Mouse (Mus musculus) hindlimb bud, embryonic 11.5 days (tissue): ENCODE results near the gene Gm20517.

Source experiments
- DNase-seq: peaks from one replicate; pipeline ENCODE4 v3.0.0-alpha.2; 2012; ENCODE audit warnings: low read depth, low spot score; ENCODE audit errors: extremely low spot score

Gene Gm20517

GRCm38 (mm10) chr17:47610849-47611660, at the start of gene Gm20517, which contains the start of the genes Bysl and Med20:
TSS of gene Gm20517 (plus strand) at chr17:47611589.
TSS of gene Bysl (minus strand) at chr17:47611492.
TSS of gene Med20 (plus strand) at chr17:47611582.
- DNase-seq = peak; percentile 86

GRCm38 (mm10) chr17:47562875-47563274, 48.5 kb upstream of the Gm20517 start:
- DNase-seq = no peak

DNA sequence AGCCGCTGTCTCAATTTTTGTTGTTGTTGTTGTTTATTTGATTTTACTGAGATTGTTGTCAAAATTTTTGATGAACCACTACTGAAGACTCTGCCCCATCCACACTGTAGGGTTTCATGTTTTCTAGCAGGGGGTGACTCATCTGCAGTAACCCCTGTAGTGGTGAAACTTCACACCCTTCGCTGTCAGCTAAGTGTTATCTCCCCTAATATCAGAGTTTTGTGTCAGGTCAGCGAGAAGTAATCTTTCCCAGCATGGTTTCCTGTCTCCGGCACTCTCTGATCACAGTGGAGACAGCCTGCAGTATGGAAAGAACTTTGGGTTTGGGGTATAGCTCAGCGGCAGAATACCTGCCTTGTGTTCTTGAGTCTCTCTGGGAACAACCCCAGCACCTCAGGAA, 46.8 kb upstream of the Gm20517 start:
- DNase-seq = no peak

GRCm38 (mm10) chr17:47566133-47566532, 45.3 kb upstream of the Gm20517 start:
- DNase-seq = no peak

- DNase-seq = no peak
These were observed 44.1 kb upstream of the Gm20517 start for GRCm38 (mm10) chr17:47567271-47567670.

- DNase-seq = no peak
These were observed 43.0 kb upstream of the Gm20517 start for GRCm38 (mm10) chr17:47568389-47568788.

- DNase-seq = no peak
These were observed 42.4 kb upstream of the Gm20517 start for GRCm38 (mm10) chr17:47568951-47569527.

- no peak for DNase-seq
These were observed 39.8 kb upstream of the Gm20517 start for GRCm38 (mm10) chr17:47571621-47572020.

DNA sequence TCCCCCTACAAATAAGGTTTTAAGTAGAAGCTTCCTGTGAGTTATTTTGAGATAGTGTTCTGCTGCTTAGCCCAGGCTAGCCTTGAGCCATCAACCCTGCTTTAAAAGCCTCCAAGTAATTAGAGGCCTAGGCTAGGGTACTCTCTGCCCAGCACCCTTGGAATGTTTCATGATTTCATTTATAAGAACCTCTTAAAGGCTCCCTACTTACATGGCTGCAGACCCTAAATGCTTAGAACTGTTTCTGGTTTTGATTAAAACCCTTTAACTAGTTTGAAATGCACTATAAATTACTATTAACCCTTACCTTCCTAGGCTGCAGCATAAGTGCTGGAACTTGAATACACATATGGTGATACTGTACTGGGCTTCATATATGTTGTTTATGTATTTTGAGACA, 39.0 kb upstream of the Gm20517 start:
- peak; percentile 52 for DNase-seq

DNA sequence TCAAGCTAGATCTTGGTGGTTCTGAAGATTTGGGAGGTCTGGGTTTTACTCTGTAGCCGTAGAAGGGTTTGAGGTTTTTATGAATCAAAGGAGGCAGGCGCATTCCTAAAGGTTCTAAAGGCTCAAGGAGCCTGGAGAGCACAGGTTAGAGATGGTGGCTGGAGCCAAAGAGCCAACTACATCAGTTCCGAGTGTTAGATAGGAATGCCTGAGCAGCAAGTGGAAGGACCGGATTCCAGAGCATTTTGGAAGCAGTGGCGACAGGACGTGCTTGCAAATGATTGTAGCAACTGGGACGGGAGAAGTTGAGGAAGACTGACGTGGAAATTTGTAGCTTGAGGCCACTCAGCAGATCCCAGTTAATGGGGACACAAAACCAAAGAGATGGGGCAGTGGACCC, 37.4 kb upstream of the Gm20517 start:
- DNase-seq = no peak

- no peak for DNase-seq
These were observed 36.6 kb upstream of the Gm20517 start for GRCm38 (mm10) chr17:47574830-47575229.

DNA sequence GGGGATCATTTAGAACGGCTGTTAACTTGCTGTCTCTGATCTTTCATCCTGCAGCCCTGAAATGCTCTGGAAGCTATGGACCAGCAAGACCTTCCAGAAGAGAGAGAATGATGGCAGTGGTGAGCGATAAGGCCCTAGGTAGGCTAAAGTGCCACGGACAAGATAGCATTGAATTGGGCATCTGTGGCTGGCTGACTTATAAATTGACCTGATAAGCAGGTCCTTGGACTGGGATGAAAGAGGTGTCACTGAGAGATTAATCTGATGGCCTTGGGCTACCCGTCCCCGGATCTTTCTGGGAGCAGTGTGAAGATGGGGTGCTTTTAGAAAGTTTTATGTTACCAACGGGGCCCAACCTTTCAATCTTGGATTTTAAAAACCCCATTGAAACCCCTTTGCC, 32.7 kb upstream of the Gm20517 start:
- no peak for DNase-seq

DNA sequence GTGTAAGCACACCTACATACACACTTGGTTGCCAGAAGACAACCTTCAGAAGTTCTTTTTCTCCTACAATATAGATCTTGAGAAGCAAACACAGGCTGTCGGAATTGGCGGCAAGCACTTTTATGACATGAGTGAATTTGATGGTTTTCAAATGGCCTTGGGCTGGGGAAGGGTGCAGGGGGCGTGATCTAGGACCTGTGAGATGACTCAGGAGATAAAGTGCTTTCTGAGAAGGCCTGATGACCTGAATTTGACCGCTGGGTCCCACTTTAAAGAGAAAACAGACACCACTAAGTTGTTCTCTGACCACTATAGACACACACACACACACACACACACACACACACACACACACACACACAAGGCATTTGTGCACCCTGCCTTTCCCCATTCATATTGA, 30.4 kb upstream of the Gm20517 start:
- no peak for DNase-seq

DNA sequence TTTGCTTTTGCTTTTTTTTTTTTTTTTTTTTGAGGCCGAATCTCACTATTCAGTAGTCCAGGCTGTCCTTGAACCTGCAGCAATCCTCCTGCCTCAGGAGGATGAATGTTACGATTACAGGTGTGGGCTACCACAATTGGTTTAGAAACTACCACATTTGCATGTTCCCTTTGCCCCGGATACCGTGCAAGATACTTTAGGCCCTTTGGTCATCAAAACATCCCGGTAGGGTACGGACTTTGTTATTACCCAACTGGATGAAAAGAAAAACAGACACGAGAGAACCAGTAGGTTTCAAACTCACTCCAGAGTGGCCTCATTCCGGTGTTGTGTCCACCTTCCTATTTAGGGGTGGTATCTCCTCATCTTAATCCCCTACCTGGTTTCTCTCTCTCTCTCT, 22.9 kb upstream of the Gm20517 start:
- no peak for DNase-seq

DNA sequence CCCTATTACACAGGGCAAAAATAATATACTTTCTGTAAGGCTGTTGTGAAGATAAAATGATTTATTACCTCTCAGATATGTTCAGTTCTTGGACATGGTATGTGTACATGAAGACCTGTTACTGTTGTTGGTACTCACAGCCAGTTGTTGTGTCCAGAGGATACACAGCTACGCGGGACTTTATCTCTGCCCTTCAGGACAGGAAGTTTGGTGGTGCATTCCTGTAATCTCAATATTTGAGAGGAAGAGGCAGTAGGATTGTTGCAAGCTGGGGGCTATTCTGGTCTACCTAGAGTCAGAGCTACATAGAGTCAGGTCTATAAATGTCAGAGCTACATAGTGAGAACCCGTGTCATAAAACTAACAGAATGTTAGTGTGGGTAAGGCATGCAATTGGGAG, 20.3 kb upstream of the Gm20517 start:
- no peak for DNase-seq

DNA sequence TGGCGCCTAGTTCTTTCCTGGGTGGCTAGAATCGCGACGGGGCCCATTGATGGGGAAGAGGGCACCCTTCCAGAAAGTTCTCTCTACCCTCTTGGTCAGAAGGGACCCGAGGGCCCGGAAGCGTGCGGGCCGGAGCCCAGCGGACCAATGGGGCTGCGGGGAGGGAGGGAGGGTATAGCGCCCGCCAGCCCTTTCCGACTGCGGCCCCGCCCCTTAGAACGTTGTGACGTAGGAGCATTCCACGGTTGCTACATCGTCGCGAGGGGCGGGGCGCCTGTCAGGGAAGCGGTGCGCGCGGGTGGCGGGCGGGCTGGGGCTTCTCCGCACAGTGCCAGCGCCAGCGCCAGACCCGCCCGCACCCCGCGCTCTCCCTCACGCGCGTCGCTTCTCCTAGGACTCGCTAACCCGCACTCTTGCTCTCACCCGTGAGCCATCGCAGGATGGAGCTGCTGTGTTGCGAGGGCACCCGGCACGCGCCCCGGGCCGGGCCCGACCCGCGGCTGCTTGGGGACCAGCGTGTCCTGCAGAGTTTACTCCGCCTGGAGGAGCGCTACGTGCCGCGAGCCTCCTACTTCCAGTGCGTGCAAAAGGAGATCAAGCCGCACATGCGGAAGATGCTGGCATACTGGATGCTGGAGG, 18.1 kb upstream of the Gm20517 start:
- peak; percentile 68 for DNase-seq

DNA sequence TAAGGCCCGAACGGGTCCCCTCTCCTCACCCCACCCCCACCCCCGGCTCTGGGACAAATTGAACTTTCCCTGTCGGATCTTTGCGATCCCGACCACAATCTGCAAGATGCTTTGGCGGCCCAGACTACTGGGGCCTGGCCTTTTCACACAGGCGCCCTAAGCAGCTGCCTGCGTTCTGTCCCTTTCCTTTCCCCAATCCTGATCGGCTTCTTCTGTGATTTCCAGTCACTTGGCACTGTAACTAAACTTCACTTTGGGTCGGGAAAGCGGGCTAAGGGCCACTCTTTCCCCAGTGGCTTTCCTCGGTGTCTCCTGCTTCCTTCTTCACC, 17.6 kb upstream of the Gm20517 start:
- no peak for DNase-seq

DNA sequence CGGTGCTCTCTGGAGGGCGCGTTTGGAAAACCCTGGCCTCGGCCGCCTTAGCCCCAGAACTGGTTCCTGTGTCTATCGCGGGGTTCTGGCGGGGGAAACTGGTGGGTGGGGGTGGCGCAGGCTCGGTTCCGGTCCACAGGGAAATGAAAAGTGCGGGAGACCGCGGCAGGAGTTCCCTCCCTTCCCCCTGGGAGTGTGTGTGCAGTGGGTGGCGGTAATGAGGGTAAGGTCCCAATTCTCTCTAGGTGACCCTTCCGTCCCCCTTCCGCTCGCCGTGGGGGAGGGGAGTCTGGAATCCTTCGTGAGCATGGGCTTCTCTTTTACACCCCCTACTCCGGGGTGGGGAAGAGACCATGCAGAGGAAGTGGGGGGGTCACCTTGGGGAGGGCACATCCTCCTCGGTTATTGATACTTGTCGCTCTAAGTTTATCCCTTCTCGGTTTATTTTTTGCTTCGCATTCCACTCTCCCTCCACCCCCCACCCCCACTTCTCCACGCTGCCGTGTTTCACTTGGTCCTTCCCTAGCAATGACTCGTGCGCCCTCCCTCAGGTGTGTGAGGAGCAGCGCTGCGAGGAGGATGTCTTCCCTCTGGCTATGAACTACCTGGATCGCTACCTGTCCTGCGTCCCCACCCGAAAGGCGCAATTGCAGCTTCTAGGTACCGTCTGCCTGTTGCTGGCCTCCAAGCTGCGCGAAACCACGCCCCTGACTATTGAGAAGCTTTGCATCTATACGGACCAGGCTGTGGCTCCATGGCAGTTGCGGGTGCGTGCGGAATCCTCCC, 17.0 kb upstream of the Gm20517 start:
- DNase-seq = no peak

- DNase-seq = no peak
These were observed 16.5 kb upstream of the Gm20517 start for GRCm38 (mm10) chr17:47594969-47595247.

DNA sequence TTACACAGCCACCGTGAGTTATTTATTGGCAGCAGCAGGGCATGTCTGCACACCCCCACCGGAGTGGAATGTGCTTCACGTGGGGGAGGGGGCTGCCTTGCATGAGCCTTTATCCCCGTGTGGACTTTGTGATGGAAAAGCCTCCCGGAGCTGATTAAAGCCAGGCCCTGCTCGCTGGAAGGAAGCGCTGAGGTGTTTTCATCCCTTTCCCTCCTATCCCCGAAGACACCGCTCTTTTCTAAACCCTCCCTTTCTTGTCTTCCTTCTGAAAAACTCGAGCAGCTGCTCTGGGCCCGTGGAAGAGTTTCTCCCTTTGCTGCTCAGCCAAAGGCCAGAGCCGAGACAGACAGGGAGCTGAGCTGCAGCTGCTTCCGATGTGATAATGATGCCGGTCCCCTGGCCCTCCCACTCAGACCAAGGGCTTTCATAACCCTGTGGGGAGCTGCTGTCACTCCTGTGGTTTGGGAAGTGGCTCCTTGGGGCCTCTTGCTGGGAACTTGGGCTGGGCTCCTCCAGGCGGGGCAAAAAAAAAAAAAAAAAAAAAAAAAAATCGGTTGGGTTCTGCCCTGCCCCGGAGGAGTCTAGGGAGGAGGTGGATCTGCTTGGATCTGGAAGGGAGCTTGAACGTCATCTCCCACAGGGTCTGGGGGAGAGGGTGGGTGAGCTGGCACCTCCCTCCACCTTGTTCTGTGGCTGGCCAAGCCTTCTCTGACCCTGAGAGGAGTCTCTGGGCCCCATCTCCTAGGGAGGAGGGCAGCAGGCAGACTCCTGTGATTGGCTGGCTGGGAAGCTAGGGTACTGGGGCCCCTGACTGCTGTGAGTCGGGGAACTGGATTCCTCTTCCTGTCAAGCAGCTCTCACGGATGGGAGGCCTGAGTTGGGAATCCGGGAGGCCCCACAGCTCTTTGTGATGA, 15.9 kb upstream of the Gm20517 start:
- DNase-seq = no peak
